Mouse (Mus musculus) liver, postnatal 0 days (tissue): ENCODE measurements at regions not wholly inside any gene's neighbourhood (a gene's known extent, or its start where the extent isn't known, plus 50 kb on each side); places are given as distances from the start of the nearest gene placed in this dataset.

Experiments
- CTCF ChIP-seq: sonication (generic); IDR thresholded peaks from 2 replicates; pipeline ENCODE4 v1.5.1; 2016; ENCODE audit warnings: antibody characterized with exemption, low read depth
- EP300 ChIP-seq: IDR thresholded peaks from 2 replicates; pipeline ENCODE4 v1.6.1; 2016; ENCODE audit warnings: antibody characterized with exemption, low read depth, mild to moderate bottlenecking

GRCm38 (mm10) chr9:52454445-52454844, 225.1 kb downstream of the AI593442 start:
- TF ChIP-seq EP300 (no peak), CTCF (no peak)
